Mouse (Mus musculus) E14TG2a.4 (cell line): ENCODE measurements around the gene Reps2.

Experiments used
- H3K27me3 ChIP-seq: 2 replicates; pipeline ENCODE4 v1.6.1; 2014; ENCODE audit warnings: low read length, control low read depth; ENCODE audit not compliant: insufficient read depth
- H3K36me3 ChIP-seq: 2 replicates; pipeline ENCODE4 v1.6.1; 2014; ENCODE audit warnings: low read length, control low read depth; ENCODE audit not compliant: insufficient read depth
- H3K4me1 ChIP-seq: replicated peaks from 2 replicates; pipeline ENCODE4 v1.6.1; 2014; ENCODE audit warnings: low read depth, low read length, control low read depth
- H3K4me3 ChIP-seq: replicated peaks from 2 replicates; pipeline ENCODE4 v1.5.1; 2014; ENCODE audit warnings: mild to moderate bottlenecking, low read length
- H3K9me3 ChIP-seq: 2 replicates; pipeline ENCODE4 v1.6.1; 2014; ENCODE audit warnings: low read length, control low read depth
- CTCF ChIP-seq: conservative IDR thresholded peaks from 2 replicates; pipeline ENCODE4 v1.5.1; 2014; ENCODE audit warnings: low read length
- NANOG ChIP-seq: IDR thresholded peaks from 2 replicates; pipeline ENCODE4 v1.6.1; 2014; ENCODE audit warnings: borderline replicate concordance, low read length, mixed read lengths
- POU5F1 ChIP-seq: IDR thresholded peaks from 2 replicates; pipeline ENCODE4 v1.6.1; 2014; ENCODE audit warnings: low read length, borderline replicate concordance

Reps2 gene

DNA sequence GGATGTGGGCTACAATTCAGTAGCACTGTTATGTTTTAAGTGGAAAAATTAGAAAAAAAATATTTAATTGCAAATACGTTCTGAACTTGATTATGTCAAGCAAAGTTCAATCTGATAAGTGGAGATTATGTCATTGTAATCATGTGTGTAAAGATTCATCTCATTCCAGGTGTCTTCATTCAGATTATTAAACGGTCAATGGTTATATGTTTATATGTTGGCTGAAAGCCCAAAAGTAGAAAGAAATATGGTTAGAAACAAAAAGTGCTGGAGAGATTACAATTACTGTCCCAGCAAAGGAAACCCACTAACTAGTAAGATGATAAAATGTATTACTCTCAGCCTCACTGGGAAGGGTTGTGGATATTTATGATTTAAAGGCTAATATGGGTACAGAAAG is 23.7 kb downstream of the Reps2 start:
- H3K36me3 ChIP-seq = no peaks in the 10 kb centered on the region
- no peak overlapping the region for H3K4me3 ChIP-seq
- no peaks in the 10 kb centered on the region for H3K9me3 ChIP-seq
- H3K27me3 ChIP-seq = no peaks in the 10 kb centered on the region
- H3K4me1 ChIP-seq = no peaks in the 10 kb centered on the region
- no peak for TF ChIP-seq CTCF
- TF ChIP-seq NANOG = no peak
- no peak for TF ChIP-seq POU5F1

DNA sequence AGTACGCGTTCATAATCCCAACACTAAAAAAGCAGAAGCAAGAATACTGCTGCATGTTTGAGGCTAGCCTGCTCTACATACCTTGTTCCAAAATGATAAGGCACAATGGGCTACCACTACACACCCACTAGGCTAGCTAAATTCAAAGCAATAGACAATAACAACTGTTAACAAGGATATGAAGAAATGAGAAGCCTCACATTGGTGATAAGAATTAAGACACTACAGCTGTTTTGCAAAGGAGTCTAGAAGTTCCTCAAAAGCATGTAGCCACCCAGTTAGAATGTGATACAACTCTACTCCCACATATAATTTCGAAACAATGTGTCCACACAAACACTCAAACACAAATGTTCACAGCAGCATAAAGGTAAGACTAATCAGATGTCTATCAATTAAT is 24.9 kb downstream of the Reps2 start:
- Histone ChIP-seq H3K4me1 (no peaks in the 10 kb centered on the region), H3K27me3 (no peaks in the 10 kb centered on the region), H3K9me3 (no peaks in the 10 kb centered on the region), H3K36me3 (no peaks in the 10 kb centered on the region), H3K4me3 (no peak overlapping the region)
- no peak for TF ChIP-seq NANOG
- TF ChIP-seq POU5F1 = no peak
- TF ChIP-seq CTCF = no peak

DNA sequence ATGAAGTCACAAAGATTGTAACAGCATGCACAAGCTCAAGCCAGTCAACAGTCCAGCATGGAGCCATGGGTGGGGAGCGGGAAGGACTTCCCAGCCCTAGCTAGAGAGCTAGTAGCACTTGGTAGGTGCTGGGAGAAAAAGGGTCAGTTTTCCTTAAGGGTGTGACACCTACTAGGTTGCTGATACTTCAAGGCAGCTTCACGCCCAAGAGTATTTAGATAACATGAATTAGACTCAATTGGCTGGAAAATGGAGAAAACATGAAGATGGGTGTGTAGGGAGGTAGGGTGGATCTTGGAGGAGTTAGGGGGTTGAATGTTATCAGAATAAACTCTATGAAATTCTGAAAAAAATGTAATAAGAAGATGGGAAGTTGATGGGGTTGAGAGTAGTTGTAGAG is 37.3 kb downstream of the Reps2 start:
- Histone ChIP-seq H3K9me3 (no peaks in the 10 kb centered on the region), H3K36me3 (no peaks in the 10 kb centered on the region), H3K4me1 (no peaks in the 10 kb centered on the region), H3K27me3 (no peaks in the 10 kb centered on the region), H3K4me3 (no peak overlapping the region)
- TF ChIP-seq POU5F1 (no peak), NANOG (no peak), CTCF (no peak)

DNA sequence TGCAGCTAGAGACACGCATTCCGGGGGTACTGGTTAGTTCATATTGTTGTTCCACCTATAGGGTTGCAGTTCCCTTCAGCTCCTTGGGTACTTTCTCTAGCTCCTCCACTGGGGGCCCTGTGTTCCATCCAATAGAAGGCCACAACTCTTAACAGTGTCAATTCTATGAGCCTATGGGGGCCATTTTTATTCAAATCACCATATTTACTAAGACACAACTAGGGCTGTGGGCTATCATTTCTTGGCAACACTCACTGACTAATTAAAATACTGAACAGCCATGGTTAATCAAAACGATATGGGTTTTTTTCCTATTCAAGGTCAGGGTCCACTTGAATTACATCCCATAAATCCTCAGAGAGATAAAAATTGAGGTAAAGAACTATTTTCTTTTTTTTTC is 43.8 kb downstream of the Reps2 start:
- TF ChIP-seq NANOG (no peak), CTCF (no peak), POU5F1 (no peak)
- no peaks in the 10 kb centered on the region for H3K4me1 ChIP-seq
- H3K27me3 ChIP-seq = no peaks in the 10 kb centered on the region
- no peaks in the 10 kb centered on the region for H3K36me3 ChIP-seq
- H3K9me3 ChIP-seq = no peaks in the 10 kb centered on the region
- no peak overlapping the region for H3K4me3 ChIP-seq

DNA sequence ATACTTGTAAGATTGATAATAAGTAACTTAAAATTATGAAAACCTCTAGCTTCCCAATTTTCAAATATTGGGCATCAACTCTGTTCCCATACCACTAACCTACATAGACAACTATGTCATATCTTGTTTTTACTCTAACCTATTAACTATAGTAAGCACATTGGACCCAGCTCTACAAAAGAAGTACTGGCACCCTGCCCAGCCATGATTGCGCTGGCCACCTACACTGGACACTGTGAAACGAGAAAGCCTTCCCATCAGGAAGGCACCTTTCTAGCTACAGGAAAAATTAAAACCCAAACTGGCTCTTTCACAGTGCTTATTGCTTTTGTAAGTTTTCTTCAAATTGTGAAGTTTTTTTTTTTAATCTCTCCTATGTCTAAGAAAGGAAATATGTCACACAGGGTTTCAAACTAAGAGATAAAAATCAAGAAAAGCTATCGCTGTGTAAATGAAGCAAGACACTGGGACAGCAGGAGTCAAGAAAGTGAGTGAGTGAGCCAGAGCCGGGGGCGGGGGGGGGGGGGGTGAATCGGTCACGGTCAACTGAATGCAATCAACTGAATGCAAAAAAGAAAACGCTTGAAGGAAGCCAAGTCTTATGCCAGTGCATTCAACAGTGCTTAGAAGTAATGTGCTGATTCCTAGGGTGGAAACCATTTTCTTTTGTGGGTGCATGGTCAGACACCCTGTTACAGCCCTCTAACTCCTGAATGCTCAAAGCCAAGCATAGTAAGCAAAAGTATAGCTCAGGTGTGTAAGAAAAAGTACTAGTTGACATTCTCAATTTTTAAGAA is 52.2 kb downstream of the Reps2 start:
- H3K9me3 ChIP-seq = no peaks in the 10 kb centered on the region
- no peaks in the 10 kb centered on the region for H3K36me3 ChIP-seq
- no peak overlapping the region for H3K4me3 ChIP-seq
- TF ChIP-seq POU5F1 (no peak), NANOG (no peak), CTCF (no peak)
- H3K4me1 ChIP-seq = no peaks in the 10 kb centered on the region
- no peaks in the 10 kb centered on the region for H3K27me3 ChIP-seq

DNA sequence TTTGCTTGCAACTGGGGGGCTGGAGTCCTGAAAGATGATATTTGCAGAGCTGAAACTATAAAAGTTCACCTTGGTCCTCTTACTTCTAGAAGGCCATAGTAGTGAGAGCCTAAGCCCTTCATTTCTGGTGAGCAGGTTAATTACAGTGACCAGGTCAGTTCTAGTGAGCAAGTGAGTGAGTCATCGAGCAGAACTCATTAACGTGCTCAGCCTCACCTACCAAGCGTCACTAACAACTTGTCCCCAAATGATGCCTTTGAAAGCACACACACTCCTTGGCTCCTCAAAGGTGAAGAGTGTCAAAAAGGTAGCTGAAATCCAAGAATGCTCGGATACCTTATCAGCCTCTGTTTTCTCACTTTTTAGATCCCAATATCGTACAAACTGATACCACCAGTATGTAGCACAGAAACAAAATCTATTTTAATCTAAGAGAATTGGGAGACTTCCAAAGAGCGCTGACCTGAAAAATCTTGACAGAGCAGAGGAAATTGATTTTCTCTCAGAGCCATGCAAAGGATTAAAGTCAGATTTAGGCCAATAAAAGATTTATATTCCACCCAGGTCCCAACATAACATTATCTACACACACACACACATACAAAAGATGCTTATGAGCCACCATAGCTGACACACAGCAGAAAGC is 53.2 kb downstream of the Reps2 start:
- TF ChIP-seq POU5F1 (no peak), CTCF (no peak)
- Histone ChIP-seq H3K27me3 (no peaks in the 10 kb centered on the region), H3K4me3 (no peak overlapping the region), H3K9me3 (no peaks in the 10 kb centered on the region), H3K36me3 (no peaks in the 10 kb centered on the region), H3K4me1 (no peaks in the 10 kb centered on the region)

DNA sequence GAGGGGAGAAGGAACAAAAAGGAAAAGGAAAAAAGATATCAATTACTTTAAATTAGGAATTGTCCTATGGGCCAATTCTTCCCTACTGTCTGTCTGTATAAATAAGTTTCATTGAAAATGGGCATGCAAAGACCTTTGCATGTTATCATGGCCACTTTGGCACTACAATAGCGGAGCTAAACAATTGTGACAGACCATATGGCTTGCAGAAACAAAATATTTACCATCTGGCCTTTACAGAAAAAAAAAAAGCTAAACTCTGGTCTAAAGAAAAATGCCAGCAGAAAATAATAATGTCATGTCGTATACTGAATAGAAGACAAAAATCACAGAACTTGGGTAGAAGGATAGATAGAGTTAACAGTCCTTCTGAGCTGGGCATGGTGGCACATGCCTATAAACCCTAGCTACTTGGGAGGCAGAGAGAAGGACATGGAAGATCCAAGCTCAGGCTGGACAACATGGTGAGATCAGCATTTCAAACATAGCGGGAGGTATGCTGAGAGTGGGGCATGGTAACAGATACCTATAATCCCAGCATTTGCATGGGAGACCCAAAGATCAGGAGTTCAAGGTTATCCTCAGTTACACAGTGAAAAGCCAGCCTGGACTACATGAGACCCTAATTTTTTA is 54.2 kb downstream of the Reps2 start:
- H3K4me1 ChIP-seq = no peaks in the 10 kb centered on the region
- H3K36me3 ChIP-seq = no peaks in the 10 kb centered on the region
- H3K27me3 ChIP-seq = no peaks in the 10 kb centered on the region
- TF ChIP-seq CTCF = no peak
- no peak for TF ChIP-seq POU5F1
- TF ChIP-seq NANOG = no peak
- H3K4me3 ChIP-seq = no peak overlapping the region
- no peaks in the 10 kb centered on the region for H3K9me3 ChIP-seq

DNA sequence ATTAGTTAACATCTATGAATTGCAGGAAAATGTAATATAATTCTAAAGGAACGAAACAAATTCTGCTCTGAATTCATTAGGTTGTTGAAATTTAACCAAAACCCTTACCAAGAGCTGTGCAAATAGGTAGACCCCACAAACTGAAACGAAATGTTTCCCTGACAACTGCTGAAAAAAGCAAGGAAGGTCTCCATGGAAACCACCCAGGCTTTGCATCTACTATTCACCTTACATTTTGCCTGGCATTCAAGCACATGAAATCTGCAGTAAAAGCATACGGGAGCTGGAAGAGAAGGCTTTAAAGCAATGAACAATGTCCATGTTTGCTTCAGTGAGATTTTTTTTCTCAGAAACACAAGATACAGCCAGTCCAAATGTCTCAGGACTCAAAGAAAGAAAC is 59.1 kb downstream of the Reps2 start:
- TF ChIP-seq POU5F1 (no peak), CTCF (no peak), NANOG (no peak)
- Histone ChIP-seq H3K27me3 (no peaks in the 10 kb centered on the region), H3K36me3 (no peaks in the 10 kb centered on the region), H3K4me1 (no peaks in the 10 kb centered on the region), H3K9me3 (no peaks in the 10 kb centered on the region), H3K4me3 (no peak overlapping the region)

DNA sequence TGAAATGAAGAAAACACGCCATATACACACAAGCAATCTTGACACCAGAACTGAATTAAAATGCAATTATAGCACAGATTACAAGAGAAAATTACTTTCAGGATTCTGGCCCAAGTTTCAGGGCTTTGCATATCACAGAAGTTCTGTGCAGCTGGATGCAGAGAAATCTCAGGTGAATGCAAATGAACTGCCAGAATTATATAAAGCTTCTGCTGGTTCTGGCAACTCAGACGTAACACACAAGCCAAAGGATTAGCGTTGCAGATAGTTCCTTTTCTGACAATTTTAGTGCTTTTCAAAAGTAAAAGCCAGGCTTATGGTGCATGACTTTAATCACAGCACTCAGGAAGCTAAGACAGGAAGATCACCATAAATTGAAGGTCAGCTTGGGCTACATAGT is 62.9 kb downstream of the Reps2 start:
- Histone ChIP-seq H3K4me3 (no peak overlapping the region), H3K9me3 (no peaks in the 10 kb centered on the region), H3K27me3 (no peaks in the 10 kb centered on the region), H3K4me1 (no peaks in the 10 kb centered on the region), H3K36me3 (no peaks in the 10 kb centered on the region)
- no peak for TF ChIP-seq NANOG
